Mouse (Mus musculus) spleen, adult 2 months (tissue): ENCODE results near the gene Reps2. TPM values are rescaled to one million over a fixed set of nuclear protein-coding genes. Genes with fewer than 3 reads are reported as not detected.

Experiments
- DNase-seq, 2 experiments: peaks; one replicate each; pipeline versions ENCODE4 v3.0.0 to v3.0.0-alpha.2; 2012 to 2021; ENCODE audit warnings: low spot score in 2 of 2, low read depth in 1 of 2
- H3K27ac ChIP-seq: fragments of 200-500 bp; 2 replicates; pipeline ENCODE4 v1.5.1; 2012; ENCODE audit warnings: low read length, inconsistent platforms; ENCODE audit not compliant: insufficient read depth
- H3K27me3 ChIP-seq: fragments of 200-500 bp; 2 replicates; pipeline ENCODE4 v1.6.1; 2012; ENCODE audit warnings: mild to moderate bottlenecking, moderate library complexity, low read length, inconsistent platforms; ENCODE audit not compliant: control insufficient read depth, insufficient read depth
- H3K36me3 ChIP-seq: fragments of 200-500 bp; 2 replicates; pipeline ENCODE4 v1.6.1; 2012; ENCODE audit warnings: mild to moderate bottlenecking, low read length, inconsistent platforms; ENCODE audit not compliant: control insufficient read depth, insufficient read depth
- H3K4me1 ChIP-seq: fragments of 200-500 bp; 2 replicates; pipeline ENCODE4 v1.6.1; 2011; ENCODE audit warnings: inconsistent platforms; ENCODE audit not compliant: control insufficient read depth, insufficient read depth, insufficient read length
- H3K4me3 ChIP-seq: fragments of 200-500 bp; 2 replicates; pipeline ENCODE4 v1.5.1; 2011; ENCODE audit warnings: mild to moderate bottlenecking, inconsistent platforms; ENCODE audit not compliant: insufficient read depth, insufficient read length; ENCODE audit errors: extremely low read depth
- CTCF ChIP-seq: fragments of 200-500 bp; IDR thresholded peaks from 2 replicates; pipeline ENCODE4 v1.5.1; 2011; ENCODE audit warnings: mild to moderate bottlenecking, inconsistent platforms; ENCODE audit not compliant: insufficient read depth, insufficient read length, insufficient replicate concordance; ENCODE audit errors: extremely low read depth
- POLR2A ChIP-seq: fragments of 200-500 bp; IDR thresholded peaks from 2 replicates; pipeline ENCODE4 v1.6.1; 2011; ENCODE audit warnings: low read depth, low read length, inconsistent platforms
- WGBS: fragments of 180-500 bp; shearing (Covaris S2); methylation state at CpG from one replicate; pipeline ENCODE4 v1.1.7; 2018; 5-methylcytosine and 5-hydroxymethylcytosine counted together
- polyA plus RNA-seq: library from polyadenylated mRNA; depleted of rRNA; stranded (reverse); fragments of >200 nt; gene quantifications from 2 replicates; pipeline ENCODE4 v1.2.3, GENCODE M21; 2012

Gene Reps2
- polyA plus RNA-seq, 1 experiment: 0.23 TPM

GRCm38 (mm10) chrX:162555729-162556458 lies 87.6 kb downstream of the Reps2 start:
- H3K27me3 ChIP-seq: no peaks in the 10 kb centered on the region
- no peak overlapping the region for H3K4me3 ChIP-seq
- no peak for DNase-seq
- H3K4me1 ChIP-seq: no peaks in the 10 kb centered on the region
- no peaks in the 10 kb centered on the region for H3K36me3 ChIP-seq
- no peak overlapping the region for H3K27ac ChIP-seq
- TF ChIP-seq CTCF (no peak), POLR2A (no peak)
- 88% methylated on average over 1 of the region's 1 CpGs for WGBS

DNA sequence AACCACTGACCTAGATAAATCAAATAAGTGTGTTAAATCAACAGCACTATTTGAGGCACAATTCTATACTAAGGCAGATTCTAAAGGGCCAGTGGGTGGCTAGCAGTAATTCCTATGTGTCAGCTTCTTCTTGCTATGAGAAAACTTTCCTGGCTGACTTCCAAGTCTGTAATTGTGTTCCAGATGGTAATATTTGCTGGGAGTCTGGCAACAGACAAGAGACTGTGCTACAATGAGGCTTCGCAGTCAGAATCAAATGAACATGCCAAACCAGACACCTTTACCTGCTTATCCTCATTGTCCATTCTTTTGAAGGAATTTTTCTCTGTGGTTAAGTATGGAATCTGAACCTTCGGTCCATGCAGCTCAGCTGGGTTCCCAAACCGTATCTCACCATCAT lies 88.9 kb downstream of the Reps2 start:
- WGBS: 89% methylated on average over 3 of the region's 3 CpGs
- no peak for DNase-seq
- Histone ChIP-seq H3K27me3 (no peaks in the 10 kb centered on the region), H3K4me1 (no peaks in the 10 kb centered on the region), H3K36me3 (no peaks in the 10 kb centered on the region), H3K27ac (no peak overlapping the region), H3K4me3 (no peak overlapping the region)
- TF ChIP-seq POLR2A: no peak

DNA sequence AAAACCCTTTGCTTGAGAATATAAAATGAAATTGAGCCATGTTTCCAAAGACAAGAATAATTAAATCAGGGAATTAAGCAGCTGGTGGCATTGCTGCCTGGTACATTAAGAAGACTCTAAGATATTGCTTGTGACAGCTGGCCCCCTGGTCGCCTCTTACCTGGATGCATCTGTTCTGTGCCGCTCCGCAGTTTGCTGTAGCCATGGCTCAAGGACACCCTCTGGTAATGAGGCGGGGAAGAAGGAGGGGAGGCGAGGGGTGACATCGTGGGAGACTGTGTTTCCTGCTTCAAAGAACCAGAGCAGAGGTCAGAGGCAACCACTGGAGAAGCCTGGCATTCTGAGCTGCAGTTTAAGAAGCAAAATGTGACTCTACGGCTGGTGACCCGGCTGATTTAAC lies 91.1 kb downstream of the Reps2 start:
- DNase-seq: no peak
- TF ChIP-seq CTCF (no peak), POLR2A (no peak)
- H3K4me1 ChIP-seq: no peaks in the 10 kb centered on the region
- H3K4me3 ChIP-seq: no peak overlapping the region
- no peak overlapping the region for H3K27ac ChIP-seq
- 73% methylated on average over 8 of the region's 8 CpGs for WGBS
- H3K27me3 ChIP-seq: no peaks in the 10 kb centered on the region
- no peaks in the 10 kb centered on the region for H3K36me3 ChIP-seq

GRCm38 (mm10) chrX:162545037-162545436 lies 98.4 kb downstream of the Reps2 start:
- Histone ChIP-seq H3K36me3 (no peaks in the 10 kb centered on the region), H3K4me3 (no peak overlapping the region), H3K27me3 (no peaks in the 10 kb centered on the region), H3K4me1 (no peaks in the 10 kb centered on the region), H3K27ac (no peak overlapping the region)
- DNase-seq: no peak
- TF ChIP-seq CTCF (no peak), POLR2A (no peak)

GRCm38 (mm10) chrX:162542576-162543227 lies 100.7 kb downstream of the Reps2 start:
- H3K4me3 ChIP-seq: no peak overlapping the region
- H3K36me3 ChIP-seq: no peaks in the 10 kb centered on the region
- no peak for TF ChIP-seq POLR2A
- no peak for TF ChIP-seq CTCF
- no peaks in the 10 kb centered on the region for H3K4me1 ChIP-seq
- DNase-seq: no peak
- WGBS: 53% methylated on average over 1 of the region's 1 CpGs
- H3K27ac ChIP-seq: no peak overlapping the region
- H3K27me3 ChIP-seq: no peaks in the 10 kb centered on the region

GRCm38 (mm10) chrX:162541961-162542360 lies 101.5 kb downstream of the Reps2 start:
- no peaks in the 10 kb centered on the region for H3K27me3 ChIP-seq
- TF ChIP-seq POLR2A (no peak), CTCF (no peak)
- H3K27ac ChIP-seq: no peak overlapping the region
- no peak overlapping the region for H3K4me3 ChIP-seq
- 57% methylated on average over 1 of the region's 1 CpGs for WGBS
- H3K36me3 ChIP-seq: no peaks in the 10 kb centered on the region
- no peak for DNase-seq
- H3K4me1 ChIP-seq: no peaks in the 10 kb centered on the region

- H3K36me3 ChIP-seq: no peaks in the 10 kb centered on the region
- no peaks in the 10 kb centered on the region for H3K4me1 ChIP-seq
- no peak for DNase-seq
- no peak overlapping the region for H3K27ac ChIP-seq
- TF ChIP-seq POLR2A: no peak
- TF ChIP-seq CTCF: no peak
- H3K4me3 ChIP-seq: no peak overlapping the region
- H3K27me3 ChIP-seq: no peaks in the 10 kb centered on the region
- WGBS: 86% methylated on average over 2 of the region's 2 CpGs
Measured at GRCm38 (mm10) chrX:162531016-162531415, 112.4 kb downstream of the Reps2 start.
